Mouse (Mus musculus) thymus, adult 2 months (tissue): ENCODE data around the gene Nus1. TPM values are rescaled to one million over a fixed set of nuclear protein-coding genes. Genes with fewer than 3 reads are reported as not detected.

Source experiments
- DNase-seq: peaks from one replicate; pipeline ENCODE4 v3.0.0; 2021
- H3K27ac ChIP-seq: fragments of 200-500 bp; 2 replicates; pipeline ENCODE4 v1.5.1; 2012; ENCODE audit warnings: low read length, control low read depth; ENCODE audit not compliant: control insufficient read depth, insufficient read depth
- H3K27me3 ChIP-seq: fragments of 200-500 bp; 2 replicates; pipeline ENCODE4 v1.6.1; 2012; ENCODE audit warnings: mild to moderate bottlenecking, low read length, moderate library complexity, mixed read lengths; ENCODE audit not compliant: control insufficient read depth, insufficient read depth
- H3K36me3 ChIP-seq: fragments of 200-500 bp; 2 replicates; pipeline ENCODE4 v1.6.1; 2012; ENCODE audit warnings: mild to moderate bottlenecking, low read length, moderate library complexity; ENCODE audit not compliant: control insufficient read depth, insufficient read depth
- H3K4me1 ChIP-seq: fragments of 200-500 bp; replicated peaks from 2 replicates; pipeline ENCODE4 v1.6.1; 2012; ENCODE audit warnings: low read length; ENCODE audit not compliant: control insufficient read depth, insufficient read depth
- H3K4me3 ChIP-seq: fragments of 200-500 bp; 2 replicates; pipeline ENCODE4 v1.5.1; 2012; ENCODE audit warnings: mild to moderate bottlenecking, low read length, control low read depth, moderate library complexity; ENCODE audit not compliant: control insufficient read depth, insufficient read depth
- CTCF ChIP-seq: fragments of 200-500 bp; IDR thresholded peaks from 2 replicates; pipeline ENCODE4 v1.5.1; 2012; ENCODE audit warnings: mild to moderate bottlenecking, control low read depth, low read length, moderate library complexity, borderline replicate concordance; ENCODE audit not compliant: control insufficient read depth, poor library complexity, insufficient read depth; ENCODE audit errors: extremely low read depth
- POLR2A ChIP-seq: fragments of 200-500 bp; IDR thresholded peaks from 2 replicates; pipeline ENCODE4 v1.6.1; 2012; ENCODE audit warnings: mild to moderate bottlenecking, low read length, control low read depth, moderate library complexity; ENCODE audit not compliant: control insufficient read depth, poor library complexity, insufficient read depth; ENCODE audit errors: extremely low read depth
- WGBS: fragments of 180-500 bp; shearing (Covaris S2); methylation state at CpG from one replicate; pipeline ENCODE4 v1.1.7; 2018; 5-methylcytosine and 5-hydroxymethylcytosine counted together
- polyA plus RNA-seq: library from polyadenylated mRNA; depleted of rRNA; stranded (reverse); fragments of >200 nt; gene quantifications from 2 replicates; pipeline ENCODE4 v1.2.3, GENCODE M21; 2012; rRNA removed

The Nus1 gene
- polyA plus RNA-seq, 1 experiment = 11.5 TPM

GRCm38 (mm10) chr10:52434836-52435235, 17.5 kb downstream of the Nus1 start:
- WGBS = 94% methylated on average over 8 of the region's 8 CpGs
- no peaks in the 10 kb centered on the region for H3K4me1 ChIP-seq
- peaks cover 43% of the 10 kb centered on the region for H3K36me3 ChIP-seq
- TF ChIP-seq POLR2A (no peak), CTCF (no peak)
- H3K4me3 ChIP-seq = no peak overlapping the region
- H3K27me3 ChIP-seq = no peaks in the 10 kb centered on the region
- DNase-seq = no peak
- no peak overlapping the region for H3K27ac ChIP-seq

DNA sequence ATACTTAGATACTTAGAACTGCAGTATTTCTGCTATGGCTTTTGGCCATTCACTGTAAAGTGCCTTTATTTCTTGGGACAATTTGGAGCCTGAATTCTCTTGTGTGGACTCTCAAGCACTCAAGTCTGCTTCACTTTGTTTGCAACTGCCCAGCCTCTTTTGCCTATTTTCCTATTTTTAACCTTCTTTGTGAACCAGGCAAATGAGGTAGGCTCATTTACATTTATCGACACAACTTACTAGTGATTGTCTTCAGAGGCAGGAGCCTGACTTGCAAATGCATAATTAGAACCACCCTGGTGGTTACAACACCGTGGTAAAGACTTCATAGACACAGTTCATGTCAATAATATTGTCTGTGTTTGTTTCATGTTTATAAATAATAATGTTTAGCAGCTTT, 43.3 kb downstream of the Nus1 start:
- Histone ChIP-seq H3K4me3 (no peak overlapping the region), H3K4me1 (no peaks in the 10 kb centered on the region), H3K36me3 (no peaks in the 10 kb centered on the region), H3K27ac (no peak overlapping the region), H3K27me3 (no peaks in the 10 kb centered on the region)
- no peak for DNase-seq
- 72% methylated on average over 2 of the region's 2 CpGs for WGBS
- TF ChIP-seq POLR2A = no peak
- TF ChIP-seq CTCF = no peak

DNA sequence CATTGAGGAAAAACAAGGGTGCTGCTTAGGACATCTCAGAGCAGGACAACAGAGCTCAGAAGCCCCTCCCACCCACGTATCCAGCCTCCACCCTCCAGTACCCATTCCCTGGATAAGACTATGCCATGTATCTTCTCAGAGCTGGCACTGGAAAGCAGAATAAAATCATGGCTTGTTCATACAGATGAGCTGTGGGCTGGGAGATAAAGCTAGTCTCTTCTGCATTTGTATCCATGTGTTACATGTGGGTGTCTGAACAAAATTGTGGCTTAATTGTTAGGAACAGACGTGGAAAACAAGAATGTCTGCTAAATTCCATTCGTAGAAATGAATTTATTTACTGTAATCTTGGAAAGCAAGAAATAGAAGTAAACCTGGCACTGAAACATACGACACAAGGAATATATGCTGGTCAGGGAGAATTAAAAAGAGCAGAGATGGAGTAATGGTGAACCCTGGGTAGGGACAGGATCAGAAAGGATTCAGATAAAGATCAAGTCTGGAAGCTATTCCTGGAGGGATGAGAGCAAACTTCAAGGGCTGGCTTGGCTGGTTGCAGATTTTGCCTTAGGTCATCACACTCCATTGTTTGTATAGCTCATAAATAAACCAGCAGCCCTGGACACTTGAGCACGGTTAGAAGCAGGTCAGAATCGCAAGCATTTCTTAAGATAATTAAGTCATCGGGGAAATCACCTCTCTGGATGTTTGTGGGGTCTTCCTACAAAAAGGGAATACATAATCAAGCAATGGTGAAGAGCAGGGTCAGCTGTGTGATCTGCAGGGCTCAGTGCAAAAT, 46.8 kb downstream of the Nus1 start:
- no peak overlapping the region for H3K27ac ChIP-seq
- no peaks in the 10 kb centered on the region for H3K4me1 ChIP-seq
- no peaks in the 10 kb centered on the region for H3K36me3 ChIP-seq
- no peak for DNase-seq
- no peaks in the 10 kb centered on the region for H3K27me3 ChIP-seq
- TF ChIP-seq CTCF (no peak), POLR2A (no peak)
- 77% methylated on average over 7 of the region's 7 CpGs for WGBS
- H3K4me3 ChIP-seq = no peak overlapping the region

DNA sequence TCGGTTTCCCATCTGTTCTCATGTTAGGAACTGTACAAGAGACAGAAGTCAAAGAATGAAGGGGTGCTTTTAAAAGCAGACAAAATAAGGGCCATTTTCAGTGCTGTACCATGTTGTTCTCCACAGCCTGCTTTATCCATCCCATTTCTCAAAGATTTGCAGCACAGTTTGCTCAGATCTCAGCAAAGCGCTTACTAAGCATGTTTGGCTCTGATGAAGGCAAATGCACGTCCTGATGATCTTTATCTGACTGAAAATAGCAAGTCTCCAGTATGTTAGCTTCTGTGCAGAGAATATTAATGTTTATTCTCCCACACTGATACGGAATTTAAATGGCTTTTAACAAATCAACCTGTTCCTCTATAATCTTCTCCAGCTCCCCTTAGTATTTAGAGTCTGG, 54.2 kb downstream of the Nus1 start:
- Histone ChIP-seq H3K27me3 (no peaks in the 10 kb centered on the region), H3K4me1 (no peaks in the 10 kb centered on the region), H3K4me3 (no peak overlapping the region), H3K36me3 (no peaks in the 10 kb centered on the region), H3K27ac (no peak overlapping the region)
- DNase-seq = no peak
- TF ChIP-seq POLR2A (no peak), CTCF (no peak)
- WGBS = 80% methylated on average over 4 of the region's 4 CpGs

Other genes starting within 250 kb of the Nus1 start
- gene Ros1, start 222.3 kb upstream of the Nus1 start, polyA plus RNA-seq = not detected in 2 replicates
- 0.85 and 1.2 TPM in 2 replicates for gene Dcbld1, start 183.9 kb upstream of the Nus1 start, polyA plus RNA-seq
- gene Gm26741, start 58.8 kb upstream of the Nus1 start, polyA plus RNA-seq = not detected in 2 replicates
- 4.7 and 5.3 TPM in 2 replicates for gene Gopc, start 35.4 kb upstream of the Nus1 start, polyA plus RNA-seq
- 0.18 and 0.20 TPM in 2 replicates for gene Nepn, start 28.6 kb upstream of the Nus1 start, polyA plus RNA-seq